26 mouse cellular contexts compared by ENCODE assay signal in genomic region chr13:9907202-9907601, GRCm38 (mm10).
DNase-seq lines count a peak whose midpoint lies in the region; ATAC-seq lines count a peak whose summit lies in the region.
"Had no signal": no experiment of that assay in that cellular context is flagged by ENCODE, and none has a peak within 500 bp of the region (broad histone marks: within the 10 kb centered on the region; RNA-seq: fewer than 3 reads in every experiment).

No protein-coding gene starts in this region.

- H3K4me2 ChIP-seq in neural tube, embryonic 15.5 days = no peak overlapping the region
- H3K4me2 ChIP-seq: hindbrain, embryonic 12.5 days; kidney, embryonic 15.5 days; midbrain, embryonic 13.5 days had no signal

- no peaks in the 10 kb centered on the region for H3K27me3 ChIP-seq in neural tube, embryonic 15.5 days (replicated peaks)
- H3K27me3 ChIP-seq: CH12.LX; hindbrain, embryonic 12.5 days; kidney, embryonic 15.5 days; midbrain, embryonic 13.5 days had no signal

- H3K36me3 ChIP-seq in neural tube, embryonic 15.5 days = no peaks in the 10 kb centered on the region
- H3K36me3 ChIP-seq: forebrain, embryonic 10.5 days; G1E; hindbrain, embryonic 12.5 days; kidney, embryonic 15.5 days; midbrain, embryonic 13.5 days had no signal

- DNase-seq in heart, adult 11 months = peak; percentile 82
- no peak for DNase-seq in heart, postnatal 25 days (ENCODE audit: low spot score)
- DNase-seq in 3T3-L1 (ENCODE audit: low read depth, low spot score) (peak; percentile 25), NIH3T3 (ENCODE audit: low read depth) (peak; percentile 11)
- peak; percentile 37 for DNase-seq in gastrocnemius, postnatal 14 days
- no peak for DNase-seq in right cerebral cortex, postnatal 36 days (ENCODE audit: low spot score in 2 of 2)
- DNase-seq in cerebellum, postnatal 4 days (ENCODE audit: low spot score in 2 of 2) = no peak
- DNase-seq: adrenal gland, postnatal 14 days; cerebellum, adult 8-10 months; cerebellum, postnatal 36 days; heart, adult 2 months; kidney, postnatal 36 days; left cerebral cortex, postnatal 4 days; lung, postnatal 10 days; retina, postnatal 1 day; right cerebral cortex, postnatal 25 days; thymus, postnatal 25 days had no signal

- no peak overlapping the region for H3K27ac ChIP-seq in neural tube, embryonic 15.5 days (replicated peaks)
- H3K27ac ChIP-seq: forebrain, embryonic 10.5 days; heart, adult 2 months; hindbrain, embryonic 12.5 days; kidney, embryonic 15.5 days; midbrain, embryonic 13.5 days had no signal

- no peaks in the 10 kb centered on the region for H3K9me3 ChIP-seq in neural tube, embryonic 15.5 days (replicated peaks)
- H3K9me3 ChIP-seq: G1E; kidney, embryonic 15.5 days; midbrain, embryonic 13.5 days had no signal

- H3K4me3 ChIP-seq in neural tube, embryonic 15.5 days (replicated peaks) = no peak overlapping the region
- H3K4me3 ChIP-seq: forebrain, embryonic 10.5 days; heart, adult 2 months; hindbrain, embryonic 12.5 days; kidney, embryonic 15.5 days; midbrain, embryonic 13.5 days had no signal

- H3K9ac ChIP-seq in neural tube, embryonic 15.5 days (replicated peaks) = no peak overlapping the region
- H3K9ac ChIP-seq: hindbrain, embryonic 12.5 days; kidney, embryonic 15.5 days; midbrain, embryonic 13.5 days had no signal

- intact Hi-C loops in heart, postnatal 25 days (cut with DNase I) = no loop called here
- intact Hi-C loops in gastrocnemius, postnatal 14 days (cut with DNase I; ENCODE audit: low total_unique reads) = no loop called here

- 80% methylated on average over 3 of the region's 3 CpGs for WGBS in neural tube, embryonic 15.5 days

- no peak for ATAC-seq in neural tube, embryonic 15.5 days (ENCODE audit: low FRiP score)
- ATAC-seq: forebrain, embryonic 16.5 days; intestine, postnatal 0 days; midbrain, embryonic 13.5 days had no signal

- H3K4me1 ChIP-seq in neural tube, embryonic 15.5 days = no peaks in the 10 kb centered on the region
- H3K4me1 ChIP-seq: forebrain, embryonic 10.5 days; hindbrain, embryonic 12.5 days; kidney, embryonic 15.5 days; midbrain, embryonic 13.5 days had no signal

Comparison
In these comparisons a context has a peak if more than half of its experiments do, and no peak if none do; other contexts are left out.
1. DNase-seq: peak in heart, adult 11 months (single experiment), 3T3-L1 (single experiment), NIH3T3 (single experiment) and gastrocnemius, postnatal 14 days (single experiment); none in heart, postnatal 25 days (single experiment), right cerebral cortex, postnatal 36 days (0 of 2) and cerebellum, postnatal 4 days (0 of 2).